Mouse (Mus musculus): Measurements from ENCODE around the gene Slc25a23. TPM values are rescaled to one million over a fixed set of nuclear protein-coding genes. Genes with fewer than 3 reads are reported as not detected.

Slc25a23 gene
- 10 to 100 TPM in 1 of 2 experiments, 1 to 10 TPM in 1; 4.3 to 12.1 TPM for polyA plus RNA-seq (2017; shearing (Covaris generic))

DNA sequence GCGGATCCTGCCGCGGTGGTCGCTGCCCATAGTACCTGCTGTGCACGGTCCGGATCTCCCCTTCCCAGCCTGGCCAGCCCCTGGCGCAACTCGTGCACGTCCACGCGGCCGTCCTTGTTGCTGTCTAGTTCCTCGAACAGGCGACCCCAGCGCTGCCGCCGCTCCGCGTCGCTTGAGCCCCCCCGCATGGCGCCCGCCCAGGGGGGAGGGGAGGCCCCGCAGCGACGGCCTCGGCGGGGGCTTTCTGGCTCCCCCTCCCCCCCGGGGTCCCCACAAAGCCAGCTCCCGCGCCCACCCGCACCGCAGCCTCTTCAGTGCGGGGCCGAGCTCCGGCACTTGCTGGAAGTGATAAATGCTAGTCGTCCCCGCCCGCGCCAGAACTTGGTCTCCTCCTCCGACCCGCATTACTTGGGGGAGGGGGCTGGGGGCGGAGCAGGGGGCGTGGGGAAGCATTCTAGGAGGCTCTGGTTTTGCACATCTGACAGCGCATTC is at the start of gene Slc25a23:
Gene Slc25a23, minus strand, starts transcription at position 378 of the 492 bp plus-strand sequence.

GRCm38 (mm10) chr17:57105181-57106034 is 45.7 kb upstream of the Slc25a23 start, which contains the start of gene Tnfsf9:
Gene Tnfsf9, plus strand, starts transcription at chr17:57105325.

GRCm38 (mm10) chr17:57087049-57087832 is 27.6 kb upstream of the Slc25a23 start, which contains the start of gene Tubb4a:
Gene Tubb4a, minus strand, starts transcription at chr17:57087782.

GRCm38 (mm10) chr17:57078336-57078735 is 18.7 kb upstream of the Slc25a23 start, which contains the start of gene Dennd1c:
Gene Dennd1c, minus strand, starts transcription at chr17:57078514.

DNA sequence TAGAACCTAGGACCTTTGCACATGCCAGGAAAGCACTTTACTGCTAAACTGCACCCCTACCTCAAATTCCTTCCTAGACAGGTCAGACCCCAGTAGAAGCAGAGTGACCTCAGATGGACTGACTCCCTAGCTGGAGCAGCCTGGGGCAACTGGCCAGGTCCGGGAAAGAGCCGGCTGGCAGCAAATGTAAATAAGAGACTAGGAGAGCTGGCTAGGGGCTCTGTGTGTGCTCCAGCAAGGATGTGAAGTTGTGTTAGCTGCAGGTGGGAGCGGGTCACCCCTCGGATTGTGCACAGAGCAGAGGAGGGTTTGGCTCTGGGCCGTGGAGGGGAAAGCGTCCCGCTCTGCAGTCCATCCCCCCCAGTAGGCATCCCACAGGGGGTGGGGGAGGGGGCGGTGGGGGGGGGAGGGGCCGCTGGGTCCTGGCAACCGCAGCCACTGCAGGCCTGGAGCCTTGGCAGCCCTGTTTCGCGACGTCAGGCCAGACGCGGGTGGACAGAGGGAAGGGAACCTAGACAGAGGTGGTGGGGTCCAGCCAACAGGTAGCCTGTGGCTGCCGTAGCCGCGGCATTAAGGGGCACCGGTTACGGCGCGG is 675 bp downstream of the Slc25a23 start, which contains the start of gene Crb3:
Gene Crb3, plus strand, starts transcription at position 215 of the 595 bp plus-strand sequence.

GRCm38 (mm10) chr17:57041554-57041953 is 18.1 kb downstream of the Slc25a23 start, which contains the start of gene Slc25a41:
Gene Slc25a41, minus strand, starts transcription at chr17:57041654.

GRCm38 (mm10) chr17:57030931-57031660 is 28.6 kb downstream of the Slc25a23 start, which contains the start of gene Khsrp:
Gene Khsrp, minus strand, starts transcription at chr17:57031522.

GRCm38 (mm10) chr17:57011236-57012141 is 48.2 kb downstream of the Slc25a23 start, which contains the start of the genes Gtf2f1 and Gm17949:
Gene Gtf2f1, minus strand, starts transcription at chr17:57011288.
Gene Gm17949, plus strand, starts transcription at chr17:57011469.

DNA sequence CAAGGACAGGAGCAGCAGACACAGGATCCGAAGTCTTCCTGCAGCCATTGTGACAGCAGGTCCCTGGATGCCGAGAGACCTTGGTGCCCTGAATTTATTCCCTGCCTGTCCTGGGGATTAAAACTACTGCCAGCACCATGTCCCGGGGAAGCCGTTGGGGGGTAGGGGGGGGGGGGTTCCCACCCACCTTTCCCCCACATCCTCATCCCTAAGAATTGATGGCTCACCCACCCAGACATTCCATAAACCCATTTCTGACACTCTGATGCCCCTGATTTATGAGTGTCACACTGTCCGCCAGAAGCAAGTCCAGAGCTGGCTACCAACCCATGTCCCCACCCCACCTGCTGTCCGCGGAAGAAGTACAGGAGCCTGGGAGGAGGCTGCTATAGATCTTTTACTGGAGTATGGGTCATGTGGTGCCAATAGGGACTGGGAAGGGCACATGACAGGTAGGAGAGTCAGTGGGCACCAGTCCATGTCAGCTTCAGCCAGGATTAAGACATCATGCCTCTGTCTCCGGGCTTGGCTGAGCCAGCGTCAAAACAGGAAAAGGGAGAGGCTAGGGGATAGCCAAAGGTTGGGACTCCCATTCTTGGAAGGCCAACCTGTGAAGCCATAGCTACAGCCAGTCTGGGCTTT is 59.6 kb downstream of the Slc25a23 start, which contains the start of gene Pspn:
Gene Pspn, minus strand, starts transcription at position 51 of the 642 bp plus-strand sequence.

GRCm38 (mm10) chr17:56997029-56997667 is 62.5 kb downstream of the Slc25a23 start, which contains the start of gene Alkbh7:
Gene Alkbh7, plus strand, starts transcription at chr17:56997339.

Other genes starting within 250 kb of the Slc25a23 start
- 1 to 10 TPM in 1 of 2 experiments, under 1 TPM in 1; 0.95 to 1.7 TPM for gene Rfx2, start 228.8 kb downstream of the Slc25a23 start, polyA plus RNA-seq (2017; shearing (Covaris generic))
- not detected for gene Acsbg2, start 185.4 kb downstream of the Slc25a23 start, polyA plus RNA-seq (2017; shearing (Covaris generic))
- gene 1700061G19Rik, start 184.4 kb downstream of the Slc25a23 start, polyA plus RNA-seq (2017; shearing (Covaris generic)), result under 1 TPM; 0.10 to 0.27 TPM
- 10 to 100 TPM; 31.3 to 45.7 TPM for gene Mllt1, start 124.4 kb downstream of the Slc25a23 start, polyA plus RNA-seq (2017; shearing (Covaris generic))
- gene Acer1, start 77.7 kb downstream of the Slc25a23 start, polyA plus RNA-seq (2017; shearing (Covaris generic)), result not detected
- gene Clpp, start 69.6 kb downstream of the Slc25a23 start, polyA plus RNA-seq (2017; shearing (Covaris generic)), result 10 to 100 TPM; 46.4 to 81.8 TPM
- 10 to 100 TPM; 25.2 to 32.7 TPM for gene Alkbh7, start 62.5 kb downstream of the Slc25a23 start, polyA plus RNA-seq (2017; shearing (Covaris generic))
- not detected for gene Pspn, start 59.8 kb downstream of the Slc25a23 start, polyA plus RNA-seq (2017; shearing (Covaris generic))
- 10 to 100 TPM; 78.7 to 81.9 TPM for gene Gtf2f1, start 48.6 kb downstream of the Slc25a23 start, polyA plus RNA-seq (2017; shearing (Covaris generic))
- gene Gm17949, start 48.4 kb downstream of the Slc25a23 start, polyA plus RNA-seq (2017; shearing (Covaris generic)), result under 1 TPM in 1 of 2 experiments, not detected in 1; 0.25 TPM
- gene Khsrp, start 28.3 kb downstream of the Slc25a23 start, polyA plus RNA-seq (2017; shearing (Covaris generic)), result 10 to 100 TPM; 38.5 to 45.9 TPM
- gene Slc25a41, start 18.2 kb downstream of the Slc25a23 start, polyA plus RNA-seq (2017; shearing (Covaris generic)), result under 1 TPM in 1 of 2 experiments, not detected in 1; 0.33 TPM
- gene Crb3, start 758 bp downstream of the Slc25a23 start, polyA plus RNA-seq (2017; shearing (Covaris generic)), result 1 to 10 TPM in 1 of 2 experiments, under 1 TPM in 1; 0.81 to 2.7 TPM
- gene Dennd1c, start 18.7 kb upstream of the Slc25a23 start, polyA plus RNA-seq (2017; shearing (Covaris generic)), result 100 to 1,000 TPM; 278 to 303 TPM
- gene Tubb4a, start 27.9 kb upstream of the Slc25a23 start, polyA plus RNA-seq (2017; shearing (Covaris generic)), result 1 to 10 TPM; 1.8 to 2.4 TPM
- 10 to 100 TPM in 1 of 2 experiments, 1 to 10 TPM in 1; 8.9 to 10.4 TPM for gene Tnfsf9, start 45.5 kb upstream of the Slc25a23 start, polyA plus RNA-seq (2017; shearing (Covaris generic))
- 1 to 10 TPM; 1.4 TPM for gene Cd70, start 89.9 kb upstream of the Slc25a23 start, polyA plus RNA-seq (2017; shearing (Covaris generic))
- gene Tnfsf14, start 134.3 kb upstream of the Slc25a23 start, polyA plus RNA-seq (2017; shearing (Covaris generic)), result 10 to 100 TPM in 1 of 2 experiments, 1 to 10 TPM in 1; 3.5 to 11.8 TPM
- 1 to 10 TPM; 2.0 to 8.7 TPM for gene C3, start 168.3 kb upstream of the Slc25a23 start, polyA plus RNA-seq (2017; shearing (Covaris generic))
- 10 to 100 TPM; 53.6 to 94.4 TPM for gene Gpr108, start 188.6 kb upstream of the Slc25a23 start, polyA plus RNA-seq (2017; shearing (Covaris generic))
- 1 to 10 TPM; 2.1 to 3.5 TPM for gene Trip10, start 189.6 kb upstream of the Slc25a23 start, polyA plus RNA-seq (2017; shearing (Covaris generic))
- gene Vav1, start 219.2 kb upstream of the Slc25a23 start, polyA plus RNA-seq (2017; shearing (Covaris generic)), result 100 to 1,000 TPM; 167 to 169 TPM